ENCODE assay signal across 8 mouse cellular contexts in the genomic region with DNA sequence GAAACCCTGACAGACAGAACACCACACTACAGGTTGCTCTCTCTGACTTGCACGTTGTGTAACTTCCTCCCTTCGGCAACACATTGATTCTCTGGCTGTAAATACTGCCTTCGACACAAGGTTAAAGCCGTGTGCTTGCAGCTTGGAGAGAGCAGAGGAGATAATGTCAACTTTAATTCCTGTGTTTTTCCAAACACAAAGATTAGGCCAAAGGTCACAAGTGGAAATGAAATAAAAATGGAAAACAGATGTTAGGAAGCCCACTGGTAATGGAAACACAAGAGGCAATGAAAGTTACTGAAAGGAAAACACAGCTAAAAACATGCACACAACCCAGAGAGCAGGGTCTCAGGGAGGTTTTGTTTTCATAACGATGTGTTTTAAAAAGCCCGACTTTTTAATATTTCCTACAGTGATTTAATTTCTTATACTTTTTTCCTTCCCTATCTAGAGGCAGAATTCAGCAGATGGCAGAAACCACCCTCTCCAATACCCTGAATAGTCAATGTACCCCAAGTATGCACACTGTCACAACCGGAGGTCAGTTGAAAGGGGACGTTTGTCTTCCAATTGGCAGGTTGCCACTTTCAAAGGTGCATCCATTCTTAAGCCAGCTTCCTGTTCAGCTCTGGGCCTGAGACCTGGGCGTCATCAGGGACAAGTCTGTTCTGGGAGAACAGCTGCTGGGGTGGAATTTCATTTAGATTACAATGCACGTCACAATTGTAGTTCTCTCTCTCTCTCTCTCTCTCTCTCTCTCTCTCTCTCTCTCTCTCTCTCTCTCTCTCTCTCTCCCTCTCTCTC.
DNase-seq lines count a peak whose midpoint lies in the region; ATAC-seq and TF ChIP-seq lines count a peak whose summit lies in the region.

No protein-coding gene starts in this region.

- H3K27me3 ChIP-seq in hindbrain, embryonic 10.5 days (ENCODE audit: insufficient read depth, poor library complexity, severe bottlenecking), result no peaks in the 10 kb centered on the region
- H3K27me3 ChIP-seq in hindbrain, embryonic 12.5 days, result no peaks in the 10 kb centered on the region
- H3K27me3 ChIP-seq in limb, embryonic 14.5 days (ENCODE audit: control insufficient read depth, insufficient read depth, low read length), result no peaks in the 10 kb centered on the region

- no peak overlapping the region for H3K9ac ChIP-seq in hindbrain, embryonic 12.5 days
- H3K9ac ChIP-seq in limb, embryonic 14.5 days (ENCODE audit: low read depth, low read length, severe bottlenecking), result no peak overlapping the region

- no peak overlapping the region for H3K4me2 ChIP-seq in hindbrain, embryonic 12.5 days (replicated peaks)
- H3K4me2 ChIP-seq in limb, embryonic 14.5 days (replicated peaks; ENCODE audit: low read depth, low read length, severe bottlenecking), result peak overlapping the region; percentile 26; the same call in 1 of the 2 replicates

- H3K36me3 ChIP-seq in hindbrain, embryonic 10.5 days, result no peaks in the 10 kb centered on the region
- no peaks in the 10 kb centered on the region for H3K36me3 ChIP-seq in hindbrain, embryonic 12.5 days
- no peaks in the 10 kb centered on the region for H3K36me3 ChIP-seq in limb, embryonic 14.5 days (ENCODE audit: control insufficient read depth, insufficient read depth, low read length)

- no peak for ATAC-seq in hindbrain, embryonic 12.5 days (ENCODE audit: low FRiP score)
- peak; percentile 81 for ATAC-seq in limb, embryonic 14.5 days (ENCODE audit: low FRiP score, low read depth)

- DNase-seq in hindbrain, embryonic 10.5 days (ENCODE audit: low spot score), result peak; percentile 28
- peak; percentile 45 for DNase-seq in brain, embryonic 14.5 days (ENCODE audit: low read depth)
- DNase-seq in heart, postnatal 14 days, result peak; percentile 50 to 57
- peak; percentile 80 for DNase-seq in limb, embryonic 14.5 days (ENCODE audit: low spot score)
- DNase-seq in thymus, postnatal 14 days, result no peak
- no peak for DNase-seq in cerebellum, adult 18-20 months
- no peak for DNase-seq in natural killer cell, adult 2 months (ENCODE audit: low spot score in 2 of 2)

- 53% methylated on average over 10 of the region's 10 CpGs for WGBS in hindbrain, embryonic 10.5 days
- 43% methylated on average over 10 of the region's 10 CpGs for WGBS in hindbrain, embryonic 12.5 days
- 3% methylated on average over 10 of the region's 10 CpGs for WGBS in limb, embryonic 14.5 days

- TF ChIP-seq POLR2A in brain, embryonic 14.5 days (IDR thresholded peaks at IDR 0.05; ENCODE audit: borderline replicate concordance, extremely low read depth, insufficient read depth, insufficient read length, poor library complexity, severe bottlenecking), result no peak
- no peak for TF ChIP-seq POLR2A in limb, embryonic 14.5 days (IDR thresholded peaks at IDR 0.05; ENCODE audit: borderline replicate concordance, extremely low read depth, insufficient read depth, insufficient read length)

- H3K4me3 ChIP-seq in hindbrain, embryonic 10.5 days, result no peak overlapping the region
- H3K4me3 ChIP-seq in hindbrain, embryonic 12.5 days, result no peak overlapping the region
- H3K4me3 ChIP-seq in limb, embryonic 14.5 days (replicated peaks; ENCODE audit: low read length), result no peak overlapping the region

- intact Hi-C loops in heart, postnatal 14 days (cut with DNase I), result loop anchor here (5.0 kb wide), 3 partner anchors 42 to 293 kb away; no protein-coding TSS in a partner anchor

- H3K9me3 ChIP-seq in hindbrain, embryonic 10.5 days, result no peaks in the 10 kb centered on the region
- H3K9me3 ChIP-seq in hindbrain, embryonic 12.5 days (replicated peaks), result no peaks in the 10 kb centered on the region
- no peaks in the 10 kb centered on the region for H3K9me3 ChIP-seq in limb, embryonic 14.5 days (ENCODE audit: control insufficient read depth, low read length)

- TF ChIP-seq CTCF in brain, embryonic 14.5 days (IDR thresholded peaks at IDR 0.05; ENCODE audit: borderline replicate concordance, extremely low read depth, insufficient read depth, insufficient read length), result no peak

- H3K4me1 ChIP-seq in hindbrain, embryonic 10.5 days (replicated peaks), result peaks cover 21% of the 10 kb centered on the region
- H3K4me1 ChIP-seq in hindbrain, embryonic 12.5 days, result peaks cover 6% of the 10 kb centered on the region
- H3K4me1 ChIP-seq in limb, embryonic 14.5 days (ENCODE audit: control insufficient read depth, insufficient read depth, low read length), result peaks cover 39% of the 10 kb centered on the region

- no peak overlapping the region for H3K27ac ChIP-seq in hindbrain, embryonic 10.5 days
- H3K27ac ChIP-seq in hindbrain, embryonic 12.5 days, result no peak overlapping the region
- H3K27ac ChIP-seq in limb, embryonic 14.5 days (replicated peaks; ENCODE audit: low read depth, low read length), result peak overlapping the region; percentile 49; the same call in 1 of the 2 replicates

Comparison
In these comparisons a context has a peak if more than half of its experiments do, and no peak if none do; other contexts are left out.
1. DNase-seq: peak in hindbrain, embryonic 10.5 days (single experiment), brain, embryonic 14.5 days (single experiment), heart, postnatal 14 days (2 of 2) and limb, embryonic 14.5 days (single experiment); none in thymus, postnatal 14 days (single experiment), cerebellum, adult 18-20 months (0 of 2) and natural killer cell, adult 2 months (0 of 2).